Mouse (Mus musculus): ENCODE results near the gene Tcte2.
A peak's percentile ranks its signal among the peaks of the same experiment; 100 is the strongest.
"Not testable (repeated sequence)": the region's sequence is repeated elsewhere in the genome, so short reads cannot be mapped to it uniquely, and the experiment has no call there.

The Tcte2 gene

DNA sequence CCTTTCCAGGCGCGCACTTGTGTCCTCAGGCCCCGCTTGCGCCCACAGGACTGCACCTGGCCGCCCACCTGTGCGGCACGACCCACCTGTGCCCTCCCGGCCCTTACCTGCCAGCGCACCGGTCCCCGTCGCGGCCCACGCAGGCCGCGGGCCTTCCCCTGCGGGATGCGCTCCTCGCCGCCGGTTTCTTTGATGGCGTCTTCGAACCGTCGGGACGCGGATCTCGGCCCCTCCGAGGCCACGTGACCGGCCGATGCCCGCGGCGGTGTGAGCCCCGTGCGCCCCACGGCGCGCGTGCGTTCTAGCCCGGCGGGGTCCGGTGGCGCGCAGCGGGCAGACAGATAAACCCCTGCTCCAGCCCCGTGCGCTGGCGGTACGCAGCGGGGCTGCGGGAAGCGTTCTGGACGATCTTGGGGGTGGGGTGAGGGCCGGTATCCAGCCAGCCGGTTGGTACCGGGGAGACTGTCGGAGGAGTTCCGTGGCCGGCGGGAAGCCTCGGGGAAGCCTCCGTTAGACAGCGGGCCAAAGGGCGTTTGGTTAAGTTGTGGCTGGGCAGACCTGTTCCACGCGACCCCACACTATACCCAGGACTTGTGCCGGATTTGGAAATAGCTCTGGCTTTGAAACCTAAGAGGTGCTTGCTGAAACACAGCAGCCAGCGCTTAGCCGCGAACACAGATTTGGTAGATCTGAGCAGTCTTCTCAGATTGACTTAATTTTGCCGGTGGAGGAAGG is at the start of gene Tcte2:
Gene Tcte2 (minus strand): TSS at position 647 of the 735 bp plus-strand sequence.
- no peak for DNase-seq (ENCODE audit: low spot score)

DNA sequence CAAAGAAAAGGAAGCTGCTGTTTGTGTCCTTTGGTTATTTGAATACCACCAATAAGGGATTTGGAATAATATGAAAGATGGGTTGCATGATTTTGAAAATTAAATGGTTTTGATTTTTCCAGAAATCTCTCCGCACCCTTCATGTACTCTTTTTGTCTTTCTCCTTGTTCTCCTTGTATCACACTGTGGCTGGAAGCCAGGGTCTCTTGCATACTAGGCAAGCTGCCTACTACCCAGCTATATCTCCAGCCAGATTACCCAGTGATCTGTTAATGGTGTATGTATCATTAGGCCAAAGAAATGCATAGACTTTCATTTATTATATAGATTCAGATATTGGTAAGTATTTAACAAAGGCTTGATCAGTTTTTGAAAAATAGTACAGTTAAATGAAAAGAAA is 44.4 kb upstream of the Tcte2 start:
- no peak for DNase-seq (ENCODE audit: low spot score)

DNA sequence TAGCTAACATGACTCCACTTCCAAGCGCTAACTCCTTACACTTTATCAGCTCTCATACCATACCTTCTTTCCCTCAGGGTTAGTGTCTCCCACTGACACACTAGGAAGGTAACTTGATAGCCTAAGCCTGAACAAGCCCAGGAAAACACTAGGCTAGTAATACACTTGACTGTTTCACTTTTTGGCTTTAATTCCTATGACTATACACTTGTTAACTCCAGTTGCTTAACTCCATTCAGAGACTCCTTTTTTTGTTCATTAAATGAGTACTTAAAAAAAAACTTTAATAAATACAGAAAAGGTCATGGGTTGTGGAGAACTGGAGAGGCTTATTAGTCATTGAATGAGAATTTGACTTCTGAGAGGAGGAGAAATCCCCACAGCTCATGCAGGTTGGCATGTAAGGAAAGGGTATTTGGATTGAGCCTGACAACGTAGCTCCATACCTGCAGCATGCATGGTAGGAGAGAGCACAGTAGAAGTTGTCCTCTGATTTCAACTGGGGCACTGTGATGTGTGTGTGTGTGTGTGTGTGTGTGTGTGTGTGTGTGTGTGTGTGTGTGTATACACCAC is 41.3 kb upstream of the Tcte2 start:
- DNase-seq (ENCODE audit: low spot score) = no peak

DNA sequence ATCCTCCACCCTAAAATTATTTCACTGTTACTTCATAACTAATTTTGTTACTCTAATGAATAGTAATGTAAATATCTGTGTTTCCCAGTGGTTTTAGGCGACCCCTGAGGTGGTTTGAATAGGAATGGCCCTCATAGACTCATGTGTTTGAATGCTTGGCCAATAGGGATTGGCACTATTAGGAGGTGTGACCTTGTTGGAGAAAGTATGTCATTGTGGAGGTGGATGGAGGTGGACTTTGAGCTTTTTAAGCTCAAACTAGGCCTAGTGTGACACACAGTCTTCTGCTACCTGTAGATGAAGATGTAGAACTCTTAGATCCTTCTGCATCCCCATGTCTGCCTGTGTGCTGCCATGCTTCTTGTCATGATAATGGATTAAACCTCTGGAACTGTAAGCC is 36.1 kb upstream of the Tcte2 start:
- DNase-seq (ENCODE audit: low spot score) = no peak

DNA sequence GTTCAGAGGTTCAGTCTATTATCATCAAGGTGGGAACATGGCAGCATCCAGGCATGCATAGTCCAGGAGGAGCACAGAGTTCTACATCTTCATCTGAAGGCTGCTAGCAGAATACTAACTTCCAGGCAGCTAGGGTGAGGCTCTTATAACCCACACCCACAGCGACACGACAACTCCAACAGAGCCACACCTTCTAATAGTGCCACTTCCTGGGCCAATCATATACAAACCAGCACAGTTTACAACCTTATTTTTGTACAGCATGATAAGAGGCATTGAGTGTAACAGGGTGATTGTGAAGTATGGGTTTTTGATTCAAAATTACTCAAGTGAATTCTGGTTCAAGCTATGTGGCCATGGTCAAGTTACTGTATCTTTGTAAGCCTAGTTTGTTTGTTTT is 28.4 kb upstream of the Tcte2 start:
- DNase-seq (ENCODE audit: low spot score) = not testable (repeated sequence)

DNA sequence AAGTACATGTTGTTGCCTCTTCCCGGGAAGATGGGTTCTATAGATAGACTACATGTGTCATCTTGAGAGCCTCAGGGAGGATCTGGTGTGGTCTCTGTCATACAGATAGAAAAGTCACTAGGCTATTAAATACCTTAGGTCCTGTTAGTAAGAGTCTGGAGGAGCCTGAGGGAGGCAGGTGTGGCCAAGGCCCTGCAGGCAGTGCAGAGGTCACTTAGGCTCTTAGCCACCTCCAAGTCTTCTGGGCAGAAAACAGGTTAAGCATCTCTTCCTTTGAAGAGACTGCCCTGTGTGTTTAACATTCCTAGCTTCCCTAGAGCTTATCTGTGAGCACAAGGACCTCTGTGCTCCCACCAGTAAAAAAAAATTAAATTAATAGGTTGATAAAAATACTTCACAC is 21.8 kb upstream of the Tcte2 start:
- DNase-seq (ENCODE audit: low spot score) = no peak

DNA sequence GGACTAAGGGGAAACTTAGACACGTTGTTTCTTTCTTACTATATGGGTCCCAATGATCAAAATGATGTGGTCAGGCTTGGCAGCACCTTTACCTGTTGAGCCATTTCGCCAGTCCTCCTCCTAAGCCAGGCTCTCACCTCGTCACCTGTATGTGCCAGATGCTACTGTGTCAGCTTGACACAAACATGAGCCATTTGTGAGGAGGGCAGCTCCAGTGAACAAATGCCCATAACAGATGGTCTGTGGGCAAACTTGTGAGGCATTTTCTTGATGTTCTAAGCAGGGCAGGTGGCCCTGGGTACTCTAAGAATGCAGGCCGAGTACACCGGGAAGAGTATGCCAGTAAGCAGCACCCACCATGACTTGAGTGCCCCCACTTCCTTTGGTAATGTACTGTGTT is 20.3 kb upstream of the Tcte2 start:
- DNase-seq (ENCODE audit: low spot score) = no peak

DNA sequence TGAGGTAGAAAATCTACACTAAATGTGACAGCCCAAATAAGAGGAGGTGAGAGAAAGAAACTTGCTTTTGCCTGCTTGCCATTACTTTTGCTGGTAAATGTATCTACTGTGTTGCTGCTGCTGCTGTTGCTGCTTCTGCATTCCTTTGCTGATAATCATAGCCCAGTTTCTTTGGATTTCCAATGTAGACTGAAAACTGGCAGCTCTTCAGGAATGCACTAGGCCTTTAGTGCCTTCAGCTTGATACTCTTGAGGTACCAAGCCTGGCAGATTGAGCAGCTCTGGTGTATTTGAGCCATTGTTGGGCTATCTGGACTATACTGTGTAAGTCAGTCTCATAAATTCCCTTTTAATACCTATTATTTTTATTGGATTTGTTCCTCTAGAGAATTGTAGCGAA is 17.2 kb upstream of the Tcte2 start:
- no peak for DNase-seq (ENCODE audit: low spot score)

DNA sequence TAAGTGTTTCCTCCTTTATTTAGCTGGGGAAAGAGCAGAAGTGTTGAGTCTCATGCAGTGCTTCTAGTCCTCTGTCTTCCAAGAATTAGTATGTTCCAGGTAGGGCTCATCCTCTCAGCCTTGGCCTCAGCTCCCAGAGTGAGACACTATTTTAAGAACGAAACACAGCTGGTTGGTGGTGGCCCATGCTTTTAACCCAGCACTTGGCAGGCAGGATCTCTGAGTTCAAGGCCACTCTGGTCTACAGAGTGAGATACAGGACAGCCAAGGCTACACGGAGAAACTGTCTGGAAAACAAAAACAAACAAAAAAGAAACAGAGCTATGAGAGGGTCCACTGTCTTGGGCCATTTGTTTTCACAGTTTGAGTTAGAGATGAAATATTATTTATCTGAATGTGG is 16.1 kb upstream of the Tcte2 start:
- no peak for DNase-seq (ENCODE audit: low spot score)

DNA sequence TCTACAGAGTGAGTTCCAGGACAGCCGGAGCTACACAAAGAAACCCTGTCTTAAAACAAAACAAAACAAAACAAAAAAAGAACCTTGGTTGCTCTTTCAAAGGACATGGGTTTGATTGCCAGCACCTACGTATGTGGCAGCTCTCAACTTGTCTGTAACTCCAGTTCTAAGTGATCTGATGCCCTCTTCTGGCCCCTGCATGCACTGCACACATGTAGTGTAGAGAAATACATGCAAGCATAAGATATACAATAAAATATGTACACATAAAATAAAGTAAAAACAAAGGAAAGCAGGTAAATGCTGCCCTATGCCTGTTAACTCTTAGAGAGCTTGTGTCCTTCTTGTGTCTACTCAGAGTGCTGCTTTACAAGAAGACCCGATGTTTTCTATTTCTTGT is 7.6 kb upstream of the Tcte2 start:
- DNase-seq (ENCODE audit: low spot score) = no peak

DNA sequence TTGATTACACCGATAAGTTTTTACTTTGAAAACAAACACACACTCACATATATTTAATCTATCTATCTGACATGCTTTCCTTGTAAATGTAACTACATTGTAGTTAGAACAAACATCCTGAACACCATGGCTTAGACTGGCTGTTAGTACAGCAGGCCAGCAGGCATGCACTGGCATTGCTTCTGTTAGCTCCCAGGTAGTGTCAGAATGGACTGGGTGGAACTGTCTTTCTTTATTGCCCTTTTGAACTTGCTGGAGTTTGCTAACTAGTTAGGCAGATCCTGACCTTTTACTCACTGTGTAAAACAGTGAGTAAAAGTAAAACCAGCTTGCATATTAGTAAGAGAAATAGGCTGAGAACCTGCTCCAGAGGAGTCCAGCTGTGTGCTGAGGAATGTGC is 6.9 kb upstream of the Tcte2 start:
- DNase-seq (ENCODE audit: low spot score) = no peak

DNA sequence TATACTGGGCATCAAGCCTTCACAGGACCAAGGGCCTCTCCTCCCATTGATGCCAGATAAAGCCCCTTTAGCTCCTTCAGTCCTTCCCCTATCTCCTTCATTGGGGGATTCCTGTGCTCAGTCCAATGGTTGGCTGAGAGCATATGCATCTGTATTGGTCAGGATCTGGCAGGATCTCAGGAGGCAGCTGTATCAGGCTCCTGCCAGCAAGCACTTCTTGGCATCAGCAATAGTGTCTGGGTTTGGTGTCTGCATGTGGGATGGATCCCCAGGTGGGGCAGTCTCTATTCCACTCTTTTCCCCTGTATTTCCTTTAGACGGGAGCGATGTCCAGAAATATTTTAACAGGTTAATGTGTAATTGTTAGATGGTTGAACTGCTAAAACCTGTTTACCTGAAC is 3.3 kb upstream of the Tcte2 start:
- DNase-seq (ENCODE audit: low spot score) = not testable (repeated sequence)

DNA sequence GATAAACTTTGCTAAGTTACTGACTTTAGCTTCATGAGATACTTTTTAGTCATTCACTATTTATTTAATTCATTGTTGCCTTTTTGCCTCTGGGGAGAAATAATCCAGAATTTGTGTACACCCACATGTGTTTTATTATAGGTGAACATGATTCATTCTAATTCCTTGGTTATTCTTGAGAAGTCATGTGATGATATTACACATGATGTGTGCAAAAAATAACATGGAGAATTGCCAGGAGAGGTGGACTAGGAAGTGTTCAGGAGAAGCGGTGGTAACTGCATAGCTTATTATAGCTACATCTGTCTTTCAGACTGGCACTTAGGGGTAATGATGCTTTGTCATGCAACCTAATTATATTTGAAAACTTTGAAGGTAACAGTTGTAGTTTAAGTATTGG is 2.2 kb upstream of the Tcte2 start:
- no peak for DNase-seq (ENCODE audit: low spot score)

DNA sequence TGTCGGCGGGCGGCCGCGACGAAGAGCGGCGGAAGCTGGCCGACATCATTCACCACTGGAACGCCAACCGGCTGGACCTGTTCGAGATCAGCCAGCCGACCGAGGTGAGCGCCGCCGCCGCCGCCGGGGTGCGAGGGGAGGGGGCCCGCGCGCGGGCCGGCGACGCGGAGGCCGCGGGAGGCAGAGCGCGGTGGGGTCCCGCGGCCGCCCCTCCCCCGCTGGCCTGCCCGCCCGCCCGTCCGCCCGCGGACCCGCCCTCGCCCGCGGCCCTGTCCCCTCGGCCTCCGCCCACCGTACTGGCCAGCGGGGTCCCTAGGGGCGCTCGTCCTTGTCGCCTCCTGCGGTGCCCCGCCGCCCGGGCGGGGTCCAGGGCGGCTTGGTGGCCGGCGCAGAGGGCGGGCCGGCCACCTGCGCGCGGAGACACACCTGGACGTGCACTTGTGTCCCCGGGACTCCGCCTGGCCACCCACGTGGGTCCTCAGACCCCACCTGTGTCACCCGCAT is 898 bp downstream of the Tcte2 start:
- no peak for DNase-seq (ENCODE audit: low spot score)

DNA sequence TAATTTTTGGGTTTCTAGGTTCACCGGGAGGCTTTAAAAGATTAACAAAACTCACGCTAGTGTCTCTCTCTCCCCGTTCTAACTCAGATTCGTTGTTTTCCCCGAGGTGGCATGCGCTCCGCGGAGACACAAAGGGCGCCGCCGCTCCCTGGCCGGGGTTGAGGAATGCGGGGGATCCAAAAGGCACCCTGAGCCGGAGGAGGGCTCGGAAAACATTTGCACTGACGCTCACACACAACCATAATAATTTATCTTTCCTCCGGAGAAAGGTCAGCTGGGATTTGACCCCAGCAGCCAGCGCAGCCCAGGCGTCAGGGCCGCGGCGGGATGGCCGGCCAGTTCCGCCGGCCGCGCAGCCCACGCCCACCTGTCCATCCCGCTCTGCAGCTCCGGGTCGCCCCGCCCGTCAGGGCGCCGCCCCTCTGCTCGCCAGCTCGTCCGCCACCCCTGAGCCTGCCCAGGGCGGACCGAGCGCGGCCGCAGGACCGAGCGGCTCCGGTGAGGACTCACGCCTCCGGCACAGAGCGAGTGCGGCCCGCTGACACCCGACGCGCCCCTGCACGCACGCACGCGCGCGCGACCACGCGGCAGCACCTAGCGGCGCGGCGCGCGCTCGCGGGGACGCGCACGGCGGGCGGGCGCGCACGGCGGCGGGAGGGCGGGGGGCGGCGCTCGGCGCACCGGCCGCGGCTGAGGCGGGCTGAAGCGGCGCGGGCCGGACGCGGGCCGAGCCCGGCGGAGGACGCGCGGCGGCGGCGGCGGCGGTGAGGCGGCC is 1.6 kb downstream of the Tcte2 start, which contains the start of gene Afdn:
Gene Afdn (plus strand): TSS at position 687 of the 775 bp plus-strand sequence.
- peak; percentile 65 for DNase-seq (ENCODE audit: low spot score)

DNA sequence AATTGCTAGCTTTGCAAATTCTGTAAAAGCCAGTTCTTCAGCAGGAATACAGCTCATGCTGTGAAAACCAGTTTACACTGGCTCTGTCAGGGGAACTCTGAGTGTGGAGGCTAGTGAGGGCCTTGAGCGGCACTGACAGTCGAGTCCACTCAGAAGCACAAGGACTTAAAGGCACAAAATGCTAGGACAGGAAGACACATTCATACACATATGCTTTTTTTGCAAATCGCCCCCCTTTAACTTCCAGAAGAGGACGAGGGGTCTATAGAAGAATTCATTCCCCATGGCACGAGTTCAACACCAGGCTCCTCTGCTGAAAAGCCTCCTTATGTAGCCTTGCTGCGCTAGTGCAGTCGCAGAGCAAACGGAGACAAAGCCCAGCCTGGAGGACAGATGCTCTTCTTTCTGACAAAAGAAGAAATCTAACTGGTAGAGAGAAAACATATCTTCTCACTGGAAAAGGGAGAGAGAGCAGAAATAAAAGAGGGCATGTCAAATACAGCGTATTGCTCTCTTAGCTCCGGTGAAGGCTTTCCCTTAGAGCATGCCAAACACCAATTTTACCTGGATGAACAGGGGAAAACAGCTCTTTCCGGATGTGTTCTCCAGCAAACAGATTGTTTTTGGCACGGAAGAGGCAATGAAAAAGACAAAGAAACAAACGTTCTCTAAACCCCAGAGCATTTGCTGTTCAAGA is 2.3 kb downstream of the Tcte2 start:
- no peak for DNase-seq (ENCODE audit: low spot score)

DNA sequence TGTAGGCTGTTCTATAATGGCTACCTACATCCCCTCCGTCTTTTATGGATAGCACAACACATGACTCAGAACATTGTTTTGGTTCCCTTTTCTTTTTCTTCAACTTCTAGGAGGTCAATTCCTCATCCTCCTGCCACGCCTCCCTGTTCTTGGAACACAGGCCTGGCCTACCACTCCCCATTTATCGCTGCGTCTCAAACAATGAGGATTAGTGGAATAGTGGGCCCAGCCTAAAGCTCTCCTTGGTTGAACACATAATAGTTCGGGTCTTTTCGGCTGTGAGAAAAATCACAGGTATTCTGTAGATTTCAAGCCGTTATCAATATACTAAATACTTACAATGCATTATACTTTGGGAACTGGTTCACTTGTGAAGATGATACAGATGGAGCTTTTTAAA is 3.0 kb downstream of the Tcte2 start:
- no peak for DNase-seq (ENCODE audit: low spot score)

DNA sequence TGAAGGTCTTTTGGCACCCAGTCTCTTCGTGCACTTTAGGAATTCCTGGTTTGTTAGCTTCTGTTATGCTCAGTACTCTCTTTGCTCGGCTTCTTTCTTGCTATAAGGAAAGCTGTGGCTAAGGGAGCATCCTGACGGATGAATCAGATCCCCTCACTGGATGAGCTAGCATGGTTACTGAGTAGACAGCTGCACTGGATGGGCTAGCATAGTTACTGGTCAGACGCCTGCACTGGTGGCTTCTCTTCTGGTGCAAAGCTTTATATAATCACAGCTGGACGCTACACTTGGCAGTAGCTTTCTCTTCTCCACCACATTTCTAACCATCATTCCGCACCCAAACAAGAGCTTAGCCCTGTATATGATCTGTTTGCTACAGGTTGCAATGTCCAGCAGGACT is 6.7 kb downstream of the Tcte2 start:
- DNase-seq (ENCODE audit: low spot score) = no peak

DNA sequence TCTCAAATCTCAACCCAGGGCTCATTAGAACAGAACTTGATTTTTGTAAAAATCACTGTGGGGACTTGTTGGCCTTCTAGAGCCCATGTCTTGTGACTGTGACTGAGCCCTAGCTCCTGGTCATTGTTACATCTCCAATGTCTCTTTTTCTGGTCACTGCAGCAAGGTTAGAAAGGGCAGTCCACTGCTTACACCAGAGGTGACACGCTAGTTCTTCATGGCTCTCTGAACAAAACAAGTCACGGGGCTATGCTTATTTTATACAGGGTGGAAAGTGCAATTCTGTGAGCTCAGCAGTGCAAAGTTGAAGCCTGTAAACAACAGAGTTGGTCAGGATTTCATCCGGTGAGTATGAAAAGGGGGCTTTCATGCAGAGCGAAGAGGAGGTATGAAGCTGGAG is 7.7 kb downstream of the Tcte2 start:
- no peak for DNase-seq (ENCODE audit: low spot score)

DNA sequence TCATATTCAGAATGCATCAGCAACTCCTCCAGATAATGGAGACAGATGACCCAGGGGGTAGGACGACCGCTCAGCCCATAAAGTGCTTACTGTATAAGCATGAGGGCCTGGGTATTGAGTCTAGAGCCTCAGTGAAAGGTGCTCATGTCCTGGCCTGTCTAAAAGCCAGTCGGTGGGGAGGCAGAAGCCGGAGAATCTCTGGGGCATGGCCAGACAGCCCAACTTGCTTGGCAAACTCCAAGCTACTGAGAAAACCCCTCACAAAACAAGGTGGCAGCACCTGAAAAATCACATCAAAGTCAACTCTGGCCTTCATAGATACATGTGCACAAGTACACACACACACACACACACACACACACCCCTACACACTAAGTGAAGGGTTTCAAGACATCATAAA is 12.6 kb downstream of the Tcte2 start:
- DNase-seq (ENCODE audit: low spot score) = no peak

DNA sequence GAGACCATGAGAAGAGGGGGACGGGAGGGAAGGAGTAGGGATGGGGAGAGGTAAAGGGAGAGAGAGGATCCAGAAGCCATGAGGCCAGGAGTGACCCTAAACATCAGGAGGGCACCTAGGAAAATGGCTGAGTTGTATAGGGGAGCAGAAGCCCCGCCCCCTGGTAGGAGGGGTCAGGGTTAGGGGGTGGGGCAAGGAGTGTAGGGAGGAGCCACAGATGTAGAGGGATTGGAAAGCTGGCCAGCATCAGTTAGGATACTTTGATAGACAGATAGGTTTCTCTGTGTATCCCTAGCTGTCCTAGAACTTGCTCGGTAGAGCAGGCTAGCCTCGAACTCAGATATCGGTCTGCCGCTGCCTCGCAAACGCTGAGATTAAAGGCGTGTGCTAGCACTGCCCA is 13.9 kb downstream of the Tcte2 start:
- DNase-seq (ENCODE audit: low spot score) = no peak

DNA sequence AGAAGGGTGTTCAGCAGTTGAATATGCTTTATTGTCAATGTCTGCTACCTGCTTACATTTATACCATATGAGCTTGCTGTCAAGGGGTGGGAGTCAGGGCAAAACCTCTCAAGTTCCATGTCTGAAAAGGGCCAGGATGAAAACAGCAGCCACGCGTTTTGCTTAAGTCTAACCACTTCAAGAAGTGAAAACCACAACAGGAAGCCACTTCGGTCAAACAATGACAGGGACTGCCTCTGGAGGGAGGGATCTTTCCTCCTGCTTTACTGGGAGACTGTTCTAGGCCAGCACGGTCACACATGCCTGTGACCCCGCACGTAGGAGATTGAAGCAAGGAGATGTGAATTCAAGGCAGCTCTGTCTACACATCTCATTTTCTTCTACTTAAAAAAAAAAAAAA is 15.3 kb downstream of the Tcte2 start:
- DNase-seq (ENCODE audit: low spot score) = no peak

DNA sequence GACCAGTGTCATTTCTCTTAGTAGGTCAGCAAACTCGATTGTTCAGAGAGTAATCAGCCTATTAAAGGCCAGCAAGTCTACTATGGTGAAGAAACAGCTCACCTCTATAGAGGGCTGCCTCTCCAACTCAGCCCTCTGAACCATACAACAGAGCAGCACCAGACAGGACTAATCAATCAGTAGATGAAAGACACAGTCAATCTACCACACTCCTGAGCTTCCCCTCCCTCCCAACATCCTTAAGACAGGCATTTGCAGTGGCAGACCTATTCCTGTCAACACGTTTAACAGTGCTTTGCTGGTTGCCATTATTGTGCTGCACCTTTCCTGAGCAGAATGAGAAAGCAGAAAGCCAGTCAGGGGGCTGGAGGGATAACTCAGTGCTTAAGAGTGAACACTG is 16.3 kb downstream of the Tcte2 start:
- DNase-seq (ENCODE audit: low spot score) = no peak
